Mouse (Mus musculus) ZHBTc4 (cell line): ENCODE results near the gene Fam111a.

Experiments
- DNase-seq: peaks from one replicate; pipeline ENCODE4 v3.0.0-alpha.2; 2011; ENCODE audit warnings: low read depth, low spot score

Fam111a gene

GRCm38 (mm10) chr19:12613646-12614045 lies 68.1 kb downstream of the Fam111a start:
- DNase-seq = no peak

- no peak for DNase-seq
These were observed 87.6 kb downstream of the Fam111a start, which contains the start of gene Glyat for GRCm38 (mm10) chr19:12633176-12633575. Gene Glyat, plus strand, starts transcription at chr19:12633308.

- DNase-seq = no peak
These were observed 88.7 kb downstream of the Fam111a start for GRCm38 (mm10) chr19:12634259-12634658.

- DNase-seq = no peak
These were observed 89.4 kb downstream of the Fam111a start for GRCm38 (mm10) chr19:12634963-12635362.

- DNase-seq = no peak
These were observed 91.3 kb downstream of the Fam111a start for GRCm38 (mm10) chr19:12636863-12637262.

- no peak for DNase-seq
These were observed 92.5 kb downstream of the Fam111a start for GRCm38 (mm10) chr19:12638049-12638448.
